Mouse (Mus musculus) G1E (cell line): Measurements from ENCODE around the gene Slc2a10. TPM values are rescaled to one million over a fixed set of nuclear protein-coding genes. Genes with fewer than 3 reads are reported as not detected.
A peak's percentile ranks its signal among the peaks of the same experiment; 100 is the strongest.

Experiments
- ATAC-seq: 2 replicates; pipeline ENCODE4 v1.8.0; 2016; ENCODE audit warnings: mild to moderate bottlenecking; ENCODE audit not compliant: insufficient number of reproducible peaks, poor library complexity, low FRiP score, severe bottlenecking; ENCODE audit errors: extremely low read depth
- DNase-seq: peaks from one replicate; pipeline ENCODE4 v3.0.0; 2012; ENCODE audit warnings: low spot score
- H3K27me3 ChIP-seq: 2 replicates; pipeline ENCODE4 v1.6.1; 2012; ENCODE audit warnings: mild to moderate bottlenecking, low read length, inconsistent platforms; ENCODE audit not compliant: insufficient read depth
- H3K36me3 ChIP-seq: replicated peaks from 2 replicates; pipeline ENCODE3; 2012; ENCODE audit warnings: mild to moderate bottlenecking, inconsistent platforms
- H3K4me1 ChIP-seq: 2 replicates; pipeline ENCODE4 v1.6.1; 2012; ENCODE audit warnings: low read depth, low read length, inconsistent platforms, mixed read lengths; ENCODE audit not compliant: insufficient read depth
- H3K4me3 ChIP-seq: 2 replicates; pipeline ENCODE4 v1.5.1; 2012; ENCODE audit warnings: low read depth, mild to moderate bottlenecking, inconsistent platforms, low read length, moderate library complexity, mixed read lengths
- H3K9me3 ChIP-seq: replicated peaks from 2 replicates; pipeline ENCODE4 v1.6.1; 2012; ENCODE audit warnings: inconsistent platforms
- CTCF ChIP-seq: IDR thresholded peaks from 2 replicates; pipeline ENCODE4 v1.5.1; 2012; ENCODE audit warnings: low read depth, low read length, inconsistent platforms, mixed read lengths
- GATA1 ChIP-seq: IDR thresholded peaks from 2 replicates; pipeline ENCODE4 v1.6.1; 2012; ENCODE audit warnings: borderline replicate concordance, low read length, inconsistent platforms, mixed read lengths
- GATA2 ChIP-seq: IDR thresholded peaks from 2 replicates; pipeline ENCODE4 v1.6.1; 2012; ENCODE audit warnings: low read depth, low read length, inconsistent platforms, borderline replicate concordance
- POLR2AphosphoS5 ChIP-seq: IDR thresholded peaks from 2 replicates; pipeline ENCODE4 v1.6.1; 2012; ENCODE audit warnings: low read depth, low read length, inconsistent platforms; ENCODE audit not compliant: insufficient replicate concordance
- TAL1 ChIP-seq: conservative IDR thresholded peaks from 2 replicates; pipeline ENCODE4 v1.6.1; 2012; ENCODE audit warnings: low read depth, low read length, inconsistent platforms, mixed read lengths
- polyA plus RNA-seq: library from polyadenylated mRNA; stranded (reverse); fragments of >175 nt; gene quantifications from 2 replicates; pipeline ENCODE4 v1.2.3, GENCODE M21; 2012
- total RNA-seq, 2 experiments: library from RNA; stranded (forward) in 1 of 2; stranded (reverse) in 1 of 2; fragments of 200-1000 nt in 1 of 2; fragments of >200 nt in 1 of 2; fragmentation: Nextera tagmentation in 1 of 2; gene quantifications; 2 replicates each; pipeline ENCODE4 v1.2.3; 2014 to 2017

Slc2a10 gene
- total and polyA plus RNA-seq, 3 experiments: 0.16 TPM; not detected in 2

DNA sequence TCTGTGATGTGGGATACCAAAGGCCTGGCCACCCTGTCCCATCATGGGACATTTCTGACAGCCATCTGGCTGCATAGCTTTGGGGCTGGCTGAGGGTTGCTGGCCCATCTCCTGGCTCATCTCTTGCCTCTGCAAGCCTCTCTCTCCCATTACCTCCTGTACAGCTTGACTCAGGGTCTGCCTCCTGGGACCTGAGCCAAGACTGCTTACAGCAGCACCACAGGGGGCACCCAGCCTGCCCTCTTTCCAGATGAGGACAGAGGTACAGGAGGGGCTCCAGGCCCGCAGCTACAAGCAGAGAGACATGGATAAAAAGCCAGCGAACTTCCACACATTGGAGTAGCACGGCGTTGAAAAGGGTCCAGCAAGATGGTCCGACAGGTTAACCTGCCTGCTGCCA is 17.2 kb upstream of the Slc2a10 start:
- ATAC-seq: no peak
- Histone ChIP-seq H3K4me3 (no peak overlapping the region), H3K9me3 (no peaks in the 10 kb centered on the region), H3K4me1 (peaks cover 9% of the 10 kb centered on the region), H3K27me3 (peaks cover 12% of the 10 kb centered on the region), H3K36me3 (peaks cover 37% of the 10 kb centered on the region)
- DNase-seq: no peak
- TF ChIP-seq GATA1 (no peak), GATA2 (no peak), TAL1 (no peak), POLR2AphosphoS5 (no peak), CTCF (no peak)

- H3K9me3 ChIP-seq: no peaks in the 10 kb centered on the region
- H3K4me3 ChIP-seq: no peak overlapping the region
- peaks cover 37% of the 10 kb centered on the region for H3K36me3 ChIP-seq
- TF ChIP-seq GATA1 (no peak), CTCF (peak; percentile 95), GATA2 (no peak), TAL1 (no peak), POLR2AphosphoS5 (no peak)
- peaks cover 10% of the 10 kb centered on the region for H3K27me3 ChIP-seq
- DNase-seq (peak; percentile 38), ATAC-seq (peak; percentile 56; the same call in 1 of the 2 replicates)
- peaks cover 11% of the 10 kb centered on the region for H3K4me1 ChIP-seq
Measured at GRCm38 (mm10) chr2:165486881-165487535, 16.6 kb upstream of the Slc2a10 start.

- DNase-seq (peak; percentile 61), ATAC-seq (peak; percentile 97)
- peaks cover 33% of the 10 kb centered on the region for H3K36me3 ChIP-seq
- H3K4me1 ChIP-seq: peaks cover 23% of the 10 kb centered on the region
- no peak for TF ChIP-seq CTCF
- TF ChIP-seq GATA1: no peak
- no peak for TF ChIP-seq GATA2
- no peak for TF ChIP-seq POLR2AphosphoS5
- TF ChIP-seq TAL1: no peak
- H3K9me3 ChIP-seq: peaks cover 3% of the 10 kb centered on the region; the same call in 1 of the 2 replicates
- peaks cover 10% of the 10 kb centered on the region; the same call in 1 of the 2 replicates for H3K27me3 ChIP-seq
- peak within 1 kb of the TSS; percentile 76 for H3K4me3 ChIP-seq
Measured at GRCm38 (mm10) chr2:165492648-165493553, 10.7 kb upstream of the Slc2a10 start, which contains the start of gene Trp53rka. Gene Trp53rka, minus strand, starts transcription at chr2:165493324.

- Histone ChIP-seq H3K4me1 (peaks cover 21% of the 10 kb centered on the region), H3K9me3 (peaks cover 3% of the 10 kb centered on the region; the same call in 1 of the 2 replicates), H3K36me3 (peaks cover 25% of the 10 kb centered on the region), H3K4me3 (peak overlapping the region; percentile 76), H3K27me3 (peaks cover 10% of the 10 kb centered on the region; the same call in 1 of the 2 replicates)
- DNase-seq (peak; percentile 27), ATAC-seq (no peak)
- TF ChIP-seq GATA2 (no peak), CTCF (no peak), GATA1 (no peak), POLR2AphosphoS5 (no peak), TAL1 (no peak)
Measured at GRCm38 (mm10) chr2:165493587-165494210, 9.9 kb upstream of the Slc2a10 start.

- TF ChIP-seq TAL1: no peak
- TF ChIP-seq GATA1: no peak
- TF ChIP-seq GATA2: no peak
- no peak for TF ChIP-seq POLR2AphosphoS5
- no peak for TF ChIP-seq CTCF
- Histone ChIP-seq H3K4me1 (peaks cover 19% of the 10 kb centered on the region), H3K27me3 (peaks cover 13% of the 10 kb centered on the region), H3K36me3 (peaks cover 17% of the 10 kb centered on the region), H3K9me3 (peaks cover 3% of the 10 kb centered on the region; the same call in 1 of the 2 replicates), H3K4me3 (no peak overlapping the region)
- DNase-seq (no peak), ATAC-seq (no peak)
Measured at GRCm38 (mm10) chr2:165494495-165494894, 9.1 kb upstream of the Slc2a10 start.

DNA sequence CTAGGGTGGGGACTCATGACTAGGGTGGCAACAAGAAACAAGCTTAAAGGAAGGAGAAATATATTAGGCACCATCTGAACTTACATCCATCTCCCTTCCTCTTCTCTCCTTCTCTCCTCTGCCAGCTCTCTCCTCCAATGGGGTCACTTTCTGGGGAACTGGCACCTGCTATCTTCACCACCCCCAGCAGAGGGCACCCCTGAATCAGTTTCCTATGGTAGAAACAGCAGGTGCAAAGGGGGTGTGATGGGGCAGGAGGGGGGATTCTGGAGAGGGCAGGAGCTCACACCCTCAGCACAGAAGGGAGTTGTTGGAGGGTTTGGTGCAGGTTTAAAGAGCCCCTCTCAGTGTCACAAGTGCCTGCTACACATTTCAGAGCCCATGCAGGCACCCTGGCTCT is 7.3 kb upstream of the Slc2a10 start:
- Histone ChIP-seq H3K4me1 (peaks cover 17% of the 10 kb centered on the region), H3K4me3 (no peak overlapping the region), H3K36me3 (no peaks in the 10 kb centered on the region), H3K27me3 (peaks cover 17% of the 10 kb centered on the region), H3K9me3 (peaks cover 3% of the 10 kb centered on the region; the same call in 1 of the 2 replicates)
- ATAC-seq (no peak), DNase-seq (peak; percentile 22)
- TF ChIP-seq GATA1: no peak
- TF ChIP-seq CTCF: peak; percentile 49; the same call in 1 of the 2 replicates
